Mouse (Mus musculus): ENCODE data around the gene Sufu. TPM values are rescaled to one million over a fixed set of nuclear protein-coding genes. Genes with fewer than 3 reads are reported as not detected.

Sufu gene
- total and polyA plus RNA-seq, 3 experiments = 11.4 to 42.5 TPM; not detected in 1

DNA sequence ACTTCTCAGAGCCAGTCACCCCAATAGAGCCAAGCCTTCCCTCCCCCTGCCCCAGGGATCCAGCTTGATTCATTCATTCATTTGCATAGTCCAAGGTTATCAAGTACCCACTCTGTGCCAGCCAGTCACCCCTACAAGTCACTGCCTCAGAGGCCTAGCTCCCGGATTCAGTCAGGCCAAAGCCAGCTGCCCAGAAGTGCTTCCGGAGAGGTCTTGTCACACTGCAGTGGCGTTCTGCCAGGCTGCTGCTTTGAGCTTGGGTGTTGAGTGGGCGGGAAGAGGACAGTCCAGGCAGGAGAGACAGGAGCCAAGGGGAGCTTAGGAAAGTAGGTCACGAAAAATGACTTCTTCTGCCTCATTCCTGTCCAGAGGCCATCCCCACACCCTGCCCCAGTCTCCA, 87.8 kb downstream of the Sufu start:
- no peak for DNase-seq (ENCODE audit: low read depth, low spot score)
- TF ChIP-seq MEF2A (IDR thresholded peaks at IDR 0.05; ENCODE audit: extremely low read depth, insufficient replicate concordance, low read depth, low read length, poor library complexity, severe bottlenecking) (no peak), USF2 (IDR thresholded peaks at IDR 0.05; ENCODE audit: borderline replicate concordance in 1 of 2, insufficient read depth in 1 of 2, low read depth in 1 of 2, low read length in 2 of 2) (no peak), ELF1 (IDR thresholded peaks at IDR 0.05; ENCODE audit: low read depth, low read length) (no peak), RAD21 (IDR thresholded peaks at IDR 0.05; ENCODE audit: low read depth, low read length) (no peak), BHLHE40 (IDR thresholded peaks at IDR 0.05; ENCODE audit: borderline replicate concordance, low read depth, low read length) (no peak), MAFK (IDR thresholded peaks at IDR 0.05; ENCODE audit: borderline replicate concordance, low read depth, low read length) (no peak), JUND (IDR thresholded peaks at IDR 0.05; ENCODE audit: low read depth, low read length) (no peak), EP300 (IDR thresholded peaks at IDR 0.05; ENCODE audit: low read depth in 1 of 2, low read length in 2 of 2) (no peak), MAZ (IDR thresholded peaks at IDR 0.05; ENCODE audit: low read depth, low read length) (no peak), NELFE (IDR thresholded peaks at IDR 0.05; ENCODE audit: low read depth, low read length) (no peak), ZMIZ1 (IDR thresholded peaks at IDR 0.05; ENCODE audit: low read depth, low read length) (no peak), POLR2A (IDR thresholded peaks at IDR 0.05; ENCODE audit: control insufficient read depth in 1 of 2, insufficient read depth in 1 of 2, low read depth in 1 of 2, low read length in 2 of 2, poor library complexity in 1 of 2) (no peak), SIN3A (IDR thresholded peaks at IDR 0.05; ENCODE audit: low read length) (no peak), TAL1 (IDR thresholded peaks at IDR 0.05; ENCODE audit: low read length) (no peak), USF1 (IDR thresholded peaks at IDR 0.05; ENCODE audit: low read depth, low read length) (no peak), HCFC1 (IDR thresholded peaks at IDR 0.05; ENCODE audit: low read depth, low read length) (no peak), CTCF (IDR thresholded peaks at IDR 0.05 in 2 of 3, conservative IDR thresholded peaks at IDR 0.05 in 1 of 3; ENCODE audit: control insufficient read depth in 1 of 3, insufficient read depth in 1 of 3, low read depth in 2 of 3, low read length in 3 of 3, poor library complexity in 1 of 3, severe bottlenecking in 1 of 3) (no peak), POLR2AphosphoS5 (IDR thresholded peaks at IDR 0.05; ENCODE audit: borderline replicate concordance, low read depth, low read length) (no peak)
- H3K36me3 ChIP-seq (ENCODE audit: control insufficient read depth in 1 of 2, insufficient read depth in 2 of 2, low read length in 2 of 2) = no peaks in the 10 kb centered on the region; a peak in 1 of 4 replicates
- no peak overlapping the region for H3K27ac ChIP-seq (ENCODE audit: control insufficient read depth, low read depth, low read length)
- no peaks in the 10 kb centered on the region for H3K79me2 ChIP-seq (ENCODE audit: control insufficient read depth, insufficient read depth, low read length, poor library complexity)
- H3K9ac ChIP-seq (ENCODE audit: control insufficient read depth, low read depth, low read length, poor library complexity, severe bottlenecking) = no peak overlapping the region
- H3K4me3 ChIP-seq (ENCODE audit: control insufficient read depth in 1 of 2, insufficient read depth in 1 of 2, low read depth in 2 of 2, low read length in 2 of 2) = no peak overlapping the region
- no peaks in the 10 kb centered on the region for H3K9me3 ChIP-seq (replicated peaks; ENCODE audit: insufficient read depth, low read length)
- H3K27me3 ChIP-seq (ENCODE audit: control insufficient read depth in 1 of 2, insufficient read depth in 2 of 2, low read length in 2 of 2) = no peaks in the 10 kb centered on the region
- no peaks in the 10 kb centered on the region for H3K4me1 ChIP-seq (ENCODE audit: control insufficient read depth in 1 of 2, insufficient read depth in 2 of 2, low read length in 2 of 2)

DNA sequence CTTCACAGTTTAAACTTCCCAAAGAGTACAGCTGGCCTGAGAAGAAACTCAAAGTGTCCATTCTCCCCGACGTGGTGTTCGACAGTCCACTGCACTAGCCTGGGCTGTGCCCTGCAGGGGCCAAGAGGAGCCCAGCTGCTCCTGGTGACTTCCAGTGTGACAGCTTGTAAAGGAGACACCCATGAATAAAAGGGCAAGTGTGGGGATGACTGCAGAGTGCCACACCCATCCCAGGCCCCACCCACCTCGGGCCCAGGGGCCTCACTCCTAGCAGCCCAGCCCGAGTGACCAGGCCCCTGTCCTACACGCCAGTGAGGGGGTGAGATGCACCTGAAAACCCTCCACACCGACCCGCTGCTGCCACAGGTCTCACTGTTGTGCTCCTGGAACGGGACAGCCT, 89.2 kb downstream of the Sufu start:
- no peak overlapping the region for H3K9ac ChIP-seq (ENCODE audit: control insufficient read depth, low read depth, low read length, poor library complexity, severe bottlenecking)
- no peaks in the 10 kb centered on the region for H3K27me3 ChIP-seq (ENCODE audit: control insufficient read depth in 1 of 2, insufficient read depth in 2 of 2, low read length in 2 of 2)
- H3K79me2 ChIP-seq (ENCODE audit: control insufficient read depth, insufficient read depth, low read length, poor library complexity) = no peaks in the 10 kb centered on the region
- no peak overlapping the region for H3K4me3 ChIP-seq (ENCODE audit: control insufficient read depth in 1 of 2, insufficient read depth in 1 of 2, low read depth in 2 of 2, low read length in 2 of 2)
- H3K36me3 ChIP-seq (ENCODE audit: control insufficient read depth in 1 of 2, insufficient read depth in 2 of 2, low read length in 2 of 2) = peaks cover 0 to 4% of the 10 kb centered on the region in 2 experiments; a peak in 3 of 4 replicates
- H3K4me1 ChIP-seq (ENCODE audit: control insufficient read depth in 1 of 2, insufficient read depth in 2 of 2, low read length in 2 of 2) = peaks cover 0 to 11% of the 10 kb centered on the region in 2 experiments; a peak in 3 of 4 replicates
- H3K9me3 ChIP-seq (replicated peaks; ENCODE audit: insufficient read depth, low read length) = no peaks in the 10 kb centered on the region
- DNase-seq (ENCODE audit: low read depth, low spot score) = no peak
- H3K27ac ChIP-seq (ENCODE audit: control insufficient read depth, low read depth, low read length) = no peak overlapping the region
- TF ChIP-seq ZNF384 (IDR thresholded peaks at IDR 0.05; ENCODE audit: low read depth, low read length) = no peak
